Mouse (Mus musculus) urinary bladder, postnatal 10 days (tissue): Measurements from ENCODE around the gene Zfp683.
A peak's percentile ranks its signal among the peaks of the same experiment; 100 is the strongest.

ENCODE experiments used
- DNase-seq: peaks from one replicate; pipeline ENCODE4 v3.0.0; 2022; ENCODE audit warnings: low spot score

The Zfp683 gene

DNA sequence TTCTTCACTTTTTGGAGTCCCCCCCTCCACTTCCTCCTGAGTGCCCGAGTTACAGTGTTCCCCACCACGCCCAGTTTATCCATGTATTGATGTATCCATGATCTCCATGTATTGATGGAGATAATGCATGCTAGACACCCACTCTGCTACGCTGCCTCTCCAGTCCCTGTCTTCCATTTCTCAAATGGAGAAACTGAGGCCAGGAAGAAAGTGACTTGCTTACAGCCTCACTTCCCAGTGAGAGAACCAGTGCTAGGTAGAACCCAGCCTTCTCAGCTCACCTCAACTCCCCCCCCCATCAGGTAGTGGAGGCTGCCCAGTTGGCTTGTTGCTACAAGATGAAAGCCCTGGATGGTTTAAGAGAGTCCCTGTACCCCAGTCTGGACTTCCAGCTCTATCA, at the start of gene Zfp683:
TSS of gene Zfp683 (plus strand) at position 301 of the 400 bp plus-strand sequence.
- DNase-seq = no peak

DNA sequence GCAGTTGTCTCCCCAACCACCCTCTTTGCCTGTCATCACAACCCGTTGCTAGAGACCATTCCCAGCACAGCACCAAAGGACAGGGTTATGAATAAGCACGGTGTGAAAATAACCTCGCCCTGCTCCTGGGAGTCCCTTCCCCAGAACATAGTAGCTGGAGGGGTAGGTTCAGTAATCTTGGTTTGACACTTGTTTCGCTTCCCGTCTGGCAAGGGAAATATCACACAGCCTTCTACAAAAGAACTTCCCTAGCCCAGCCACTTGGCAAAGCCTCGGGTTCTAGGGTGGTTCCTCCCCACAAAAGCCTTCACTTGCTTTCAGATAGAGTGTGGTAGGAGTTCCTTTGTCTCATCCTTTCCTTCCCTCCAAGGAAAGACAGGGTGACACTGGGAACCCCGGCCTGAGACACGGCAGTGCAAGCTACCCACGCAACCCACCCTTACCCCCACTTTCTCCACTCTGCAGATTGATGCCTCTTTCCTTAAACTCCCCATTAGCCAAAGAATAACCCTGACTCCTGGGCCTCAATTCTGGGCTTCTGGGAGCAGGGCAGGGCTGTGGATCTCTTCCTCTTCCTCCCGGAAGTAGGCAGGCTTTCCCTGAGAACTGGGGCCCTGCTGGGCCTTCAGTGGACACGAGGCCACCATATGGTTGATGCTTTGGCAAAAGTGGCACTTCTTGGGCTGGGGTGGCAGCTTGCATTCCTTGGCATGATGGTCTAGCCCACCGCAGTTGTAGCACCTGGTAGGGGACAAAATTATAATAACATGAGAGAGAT, 47.9 kb upstream of the Zfp683 start:
- DNase-seq = no peak

DNA sequence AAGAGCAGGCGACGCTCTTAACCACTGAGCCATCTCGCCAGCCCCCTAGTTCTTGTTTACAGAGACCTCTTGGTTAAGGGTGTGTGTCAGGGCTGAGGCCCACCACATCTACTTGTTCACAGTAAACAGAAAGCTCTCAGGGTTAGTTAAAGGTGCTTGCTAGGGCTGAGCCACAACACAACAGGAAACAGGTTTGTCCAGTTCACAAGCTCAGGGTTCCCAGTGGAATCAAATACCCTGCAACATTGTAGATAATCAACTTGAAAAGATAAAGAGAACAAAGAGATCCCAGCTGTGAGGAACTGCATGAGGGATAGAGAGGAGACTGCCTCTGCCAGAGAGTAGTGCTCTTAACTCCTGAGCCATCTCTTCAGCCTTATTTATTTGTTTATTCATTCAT, 46.8 kb upstream of the Zfp683 start:
- DNase-seq = no peak

GRCm38 (mm10) chr4:134009709-134010108, 43.9 kb upstream of the Zfp683 start:
- no peak for DNase-seq

- DNase-seq = no peak
These were observed 41.9 kb upstream of the Zfp683 start for GRCm38 (mm10) chr4:134011450-134012414.

DNA sequence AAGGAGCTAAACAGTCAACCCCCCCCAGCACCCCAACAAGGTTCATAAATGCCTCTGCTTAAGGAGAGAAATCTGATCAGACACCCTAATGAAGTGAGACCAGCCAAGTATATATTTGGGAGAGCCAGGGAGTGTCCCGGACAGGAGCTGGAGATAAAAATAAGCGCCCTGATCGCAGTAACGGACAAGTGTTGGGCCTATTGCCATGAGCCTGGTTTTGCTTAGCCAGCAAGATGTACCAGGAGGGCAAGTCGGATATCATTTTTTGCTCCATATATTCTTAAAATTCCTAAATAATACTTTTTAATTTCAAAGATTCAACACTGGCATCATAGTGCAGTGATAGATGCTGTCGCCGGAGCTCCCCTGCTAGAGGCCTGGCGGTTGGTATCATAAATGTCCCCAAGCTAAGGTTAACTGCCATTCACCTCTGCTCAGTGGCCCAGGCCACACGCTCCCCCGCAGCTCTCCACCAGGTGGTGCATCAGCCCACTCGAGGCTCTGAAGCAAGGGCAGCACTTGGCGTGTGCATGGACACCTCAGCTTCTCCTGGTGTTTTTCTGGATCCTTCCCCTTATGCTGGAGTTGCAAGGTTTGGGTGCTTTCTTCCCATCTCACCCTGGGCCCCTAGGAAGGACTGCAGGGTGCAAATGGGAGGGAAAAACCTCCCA, 40.6 kb upstream of the Zfp683 start:
- no peak for DNase-seq

- no peak for DNase-seq
These were observed 37.4 kb upstream of the Zfp683 start for GRCm38 (mm10) chr4:134016208-134016607.

DNA sequence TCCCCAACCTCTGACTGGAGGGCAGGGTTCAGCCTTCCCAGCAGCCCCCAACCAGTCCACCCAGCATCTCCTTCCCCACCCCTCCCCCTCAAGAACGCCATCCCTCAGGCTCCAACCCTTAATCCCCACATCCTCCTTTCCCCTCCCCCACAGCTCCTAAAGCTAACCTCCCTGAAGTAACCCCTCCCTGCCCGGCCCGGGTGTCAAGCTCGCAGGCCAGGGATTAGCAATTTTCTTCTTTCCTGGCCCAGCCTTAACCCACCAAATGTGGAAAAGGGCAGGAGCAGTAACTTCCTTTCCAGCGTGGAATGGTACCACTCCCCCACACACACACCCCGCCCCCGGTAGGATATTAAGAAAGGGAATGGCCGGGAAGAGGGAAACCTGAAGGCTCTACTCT, 36.9 kb upstream of the Zfp683 start:
- no peak for DNase-seq

DNA sequence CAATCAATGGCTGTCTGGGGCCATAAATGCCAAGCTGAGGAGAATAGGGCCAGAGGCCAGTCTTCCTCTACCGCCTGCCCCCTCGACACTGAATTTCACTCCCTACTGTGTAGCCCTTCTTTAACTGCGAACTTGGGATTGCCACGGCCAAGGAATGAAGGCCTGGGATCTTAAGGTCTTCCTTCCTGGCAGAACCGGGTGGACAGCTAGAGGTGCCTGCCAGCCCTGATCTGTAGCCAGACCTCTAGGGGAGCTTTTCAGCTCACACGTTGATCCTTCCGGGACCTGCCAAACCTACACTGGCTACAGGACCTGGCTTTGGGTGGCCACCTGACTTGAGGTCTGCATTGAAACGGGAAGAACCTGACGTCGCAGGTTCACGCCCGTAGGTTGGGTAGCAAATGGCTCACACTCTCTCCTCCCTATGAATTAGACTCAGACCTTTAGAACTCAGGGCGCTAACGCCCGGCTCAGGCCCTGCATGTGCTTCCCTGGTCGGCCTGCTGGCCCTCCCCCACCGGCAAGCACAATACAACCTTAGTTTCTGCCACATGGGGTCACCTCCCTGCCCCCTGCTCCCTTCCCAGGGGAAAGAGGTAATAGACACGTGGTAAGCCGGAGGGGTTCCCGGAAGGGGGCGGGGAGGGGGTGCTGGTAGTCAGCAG, 36.3 kb upstream of the Zfp683 start:
- DNase-seq = no peak

DNA sequence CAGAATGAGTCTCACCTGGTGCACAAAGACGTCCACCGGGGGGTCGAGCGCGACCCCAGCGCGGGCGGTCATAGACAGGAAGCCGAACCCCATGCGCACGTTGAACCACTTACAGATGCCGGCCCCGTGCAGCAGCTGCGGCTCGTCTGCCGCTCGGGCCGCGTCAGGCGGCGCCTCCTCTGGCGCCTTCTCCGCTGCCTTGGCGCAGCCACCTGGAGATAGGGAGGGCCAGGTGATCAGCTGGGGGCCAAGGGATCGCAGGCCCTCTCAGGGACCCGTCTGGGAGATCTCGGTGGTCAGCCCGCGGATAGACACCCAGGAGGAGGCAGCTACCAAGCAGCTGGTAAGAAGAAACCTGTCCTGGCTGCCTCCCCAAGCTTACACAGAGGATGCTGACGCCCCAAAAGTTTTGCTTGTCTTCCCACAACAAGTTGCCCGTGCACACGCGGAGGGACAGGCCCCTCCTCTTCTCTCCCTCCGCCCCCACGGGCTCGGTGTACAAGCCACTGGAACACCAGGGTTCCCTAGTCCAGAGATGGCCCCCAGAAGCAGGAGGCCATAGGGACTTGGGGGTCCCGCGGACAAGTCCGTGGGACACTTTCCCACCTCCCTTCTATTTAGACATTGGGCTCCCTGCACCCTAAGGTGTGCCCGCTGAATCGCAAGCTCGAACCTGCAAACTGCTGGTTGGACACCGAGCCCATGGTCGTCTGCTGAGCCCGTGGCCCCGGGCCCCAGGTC, 35.4 kb upstream of the Zfp683 start:
- DNase-seq = no peak

DNA sequence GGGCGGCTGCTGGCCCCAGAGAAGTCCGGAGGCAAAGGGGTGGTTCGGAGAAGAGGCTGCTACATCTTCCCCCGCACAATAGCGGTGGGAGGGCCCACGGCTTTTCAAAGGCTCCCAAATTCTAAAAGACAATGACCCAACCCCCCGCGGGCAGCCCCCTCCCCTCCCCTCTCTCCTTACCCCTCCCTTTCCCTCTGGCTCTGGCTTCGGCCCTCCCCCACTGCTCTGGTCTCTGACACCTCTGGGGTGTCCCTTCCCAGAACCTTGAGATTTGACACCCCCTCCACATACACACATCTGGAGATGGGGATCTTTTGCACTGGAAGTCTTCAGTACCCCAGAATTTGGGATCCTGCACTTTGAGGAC, 34.9 kb upstream of the Zfp683 start, which contains the start of gene Lin28a:
TSS of gene Lin28a (minus strand) at position 63 of the 367 bp plus-strand sequence.
- DNase-seq = no peak

DNA sequence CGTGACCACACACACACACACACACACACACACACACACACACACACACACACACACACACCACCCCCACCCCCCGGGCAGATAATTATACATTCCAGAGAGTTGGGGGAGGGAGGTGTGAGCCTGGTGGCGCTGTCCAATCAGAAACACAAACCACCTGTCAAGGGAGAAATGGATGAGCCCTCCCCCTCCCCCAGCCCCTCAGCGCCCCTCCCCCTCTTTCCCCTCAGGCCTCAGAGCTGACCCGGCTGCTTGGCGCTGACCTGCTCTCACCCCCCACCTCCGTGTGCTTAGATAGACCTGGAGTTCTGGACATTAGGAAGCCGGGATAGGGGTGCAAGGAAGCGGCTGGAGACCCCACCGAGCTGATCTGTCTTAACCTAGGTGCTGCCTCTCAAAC, 34.4 kb upstream of the Zfp683 start:
- DNase-seq = no peak

DNA sequence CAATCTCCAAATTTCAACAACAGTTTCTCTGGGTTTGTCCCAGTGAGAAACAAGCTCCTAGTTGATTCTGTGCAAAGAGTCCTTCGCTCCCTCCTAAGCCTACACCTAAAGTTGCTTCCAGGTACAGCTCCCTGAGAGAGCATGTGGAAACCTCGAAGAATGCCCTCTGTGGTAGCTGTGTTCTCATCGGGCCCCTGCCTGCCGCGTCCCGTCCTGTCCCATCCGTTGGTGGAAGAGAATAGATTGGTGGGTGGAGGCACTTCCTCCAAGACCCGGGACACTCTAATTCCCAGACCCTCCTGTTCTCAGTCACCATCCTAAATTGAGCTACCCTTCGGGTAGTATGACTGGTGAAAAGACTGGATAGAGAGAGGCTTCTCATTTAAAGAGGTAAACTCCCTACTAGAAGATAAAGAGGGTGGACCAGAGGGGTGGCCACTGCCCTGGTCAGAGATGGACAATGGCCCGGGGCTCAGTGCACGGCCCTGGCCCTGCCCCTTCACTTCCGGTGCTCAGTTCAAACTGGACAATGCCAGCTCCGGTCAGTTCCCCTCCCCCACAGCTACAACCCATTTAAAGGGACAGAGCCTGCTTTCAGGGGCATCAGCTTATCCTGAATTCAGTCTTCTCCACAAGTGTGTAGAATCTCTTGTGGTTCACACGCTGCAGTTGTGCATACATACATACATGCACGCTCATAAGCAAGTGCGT, 33.8 kb upstream of the Zfp683 start:
- no peak for DNase-seq

DNA sequence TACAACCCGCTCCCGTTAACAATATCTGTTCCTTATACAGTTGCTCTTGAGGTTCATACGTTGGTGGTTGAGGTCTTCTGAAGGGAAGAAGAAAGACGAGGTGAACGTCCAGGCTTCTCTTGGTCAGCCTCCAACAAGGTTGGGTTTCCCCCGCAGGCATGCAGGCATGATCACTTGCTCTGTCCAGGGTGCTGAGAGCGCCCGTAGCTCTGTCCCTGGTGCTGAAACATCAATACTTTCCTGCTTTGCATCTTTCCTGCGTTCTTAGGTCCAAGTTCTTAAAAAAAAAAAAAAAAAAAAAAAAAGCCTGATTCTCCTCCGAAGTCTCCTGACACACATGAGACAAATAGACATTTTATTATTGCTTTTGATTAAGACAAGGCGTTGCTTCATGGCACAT, 33.0 kb upstream of the Zfp683 start:
- no peak for DNase-seq

- DNase-seq = no peak
These were observed 27.8 kb upstream of the Zfp683 start for GRCm38 (mm10) chr4:134025802-134026201.

- peak; percentile 33 for DNase-seq
These were observed 17.7 kb upstream of the Zfp683 start for GRCm38 (mm10) chr4:134035953-134036352.

DNA sequence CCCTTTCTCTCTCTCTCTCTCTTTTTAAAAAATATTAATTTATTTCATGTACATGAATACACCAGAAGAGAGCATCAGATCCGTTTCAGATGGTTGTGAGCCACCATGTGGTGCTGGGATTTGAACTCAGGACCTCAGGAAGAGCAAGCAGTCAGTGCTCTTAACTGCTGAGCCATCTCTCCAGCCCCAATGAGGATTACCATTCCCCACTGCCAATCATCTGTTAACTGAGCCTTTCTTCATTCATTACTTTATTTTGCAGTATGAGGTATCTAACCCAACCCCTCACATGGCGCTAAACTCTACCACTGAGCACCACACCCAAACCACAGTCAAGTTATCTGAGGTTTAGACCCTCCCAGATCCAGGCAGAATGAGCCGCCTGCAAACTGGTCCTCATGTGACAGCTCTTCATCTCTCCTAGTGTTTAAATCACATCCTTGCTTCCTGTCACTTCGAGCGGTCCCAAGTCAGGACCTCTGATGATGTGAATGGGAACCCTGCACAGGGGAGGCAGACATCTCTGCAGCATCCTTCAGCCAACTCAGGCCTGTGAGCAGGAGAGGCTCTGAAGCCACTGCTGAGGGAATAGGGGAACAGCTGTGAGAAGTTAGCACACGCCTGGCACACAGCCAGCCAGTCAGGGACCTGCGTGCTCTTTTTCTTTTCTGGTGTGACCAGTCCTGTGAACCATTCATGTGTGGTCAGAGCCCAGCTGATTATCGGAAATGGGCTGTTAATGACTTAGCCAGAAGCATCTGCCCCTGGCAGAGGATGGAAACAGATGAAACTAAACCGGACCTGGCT, 12.1 kb upstream of the Zfp683 start:
- DNase-seq = no peak

GRCm38 (mm10) chr4:134043041-134043440, 10.6 kb upstream of the Zfp683 start:
- no peak for DNase-seq

- DNase-seq = no peak
These were observed 6.0 kb upstream of the Zfp683 start for GRCm38 (mm10) chr4:134047648-134048047.

- no peak for DNase-seq
These were observed 1.7 kb upstream of the Zfp683 start for GRCm38 (mm10) chr4:134051912-134052311.
